ENCODE assay signal across 26 mouse cellular contexts in the genomic region with DNA sequence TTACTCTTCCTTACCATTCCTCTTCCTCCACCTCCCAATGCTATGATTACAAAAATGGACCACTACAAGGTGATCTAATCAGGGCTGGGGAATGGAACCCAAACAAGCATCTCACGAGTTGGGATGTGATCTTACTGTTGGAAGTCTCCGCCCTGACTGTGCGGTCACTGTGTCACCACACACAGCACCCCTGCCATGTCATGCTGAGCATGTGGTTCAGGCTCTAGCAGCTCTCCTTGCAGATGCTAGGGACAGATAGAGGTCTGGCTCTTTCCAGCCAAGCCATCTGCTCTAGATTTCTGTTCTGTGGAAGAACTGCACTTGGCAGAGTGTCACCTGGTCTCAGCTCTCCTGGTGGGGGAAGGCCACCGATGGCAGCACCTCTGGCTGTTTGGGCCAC.
"Had no signal": no experiment of that assay in that cellular context is flagged by ENCODE, and none has a peak within 500 bp of the region (broad histone marks: within the 10 kb centered on the region; RNA-seq: fewer than 3 reads in every experiment).

No protein-coding gene starts in this region.

- H3K27me3 ChIP-seq: heart, embryonic 13.5 days; heart, embryonic 15.5 days; hindbrain, embryonic 12.5 days; intestine, embryonic 15.5 days; limb, embryonic 13.5 days; limb, embryonic 15.5 days had no signal

- H3K9ac ChIP-seq: heart, embryonic 13.5 days; heart, embryonic 15.5 days; hindbrain, embryonic 12.5 days; hindbrain, embryonic 14.5 days; intestine, embryonic 15.5 days; limb, embryonic 13.5 days; limb, embryonic 15.5 days had no signal

- H3K4me3 ChIP-seq: heart, adult 2 months; heart, embryonic 13.5 days; heart, embryonic 15.5 days; hindbrain, embryonic 10.5 days; hindbrain, embryonic 12.5 days; intestine, embryonic 15.5 days; limb, embryonic 13.5 days; limb, embryonic 15.5 days had no signal

- H3K9me3 ChIP-seq: heart, embryonic 15.5 days; hindbrain, embryonic 12.5 days; intestine, embryonic 15.5 days; limb, embryonic 13.5 days; limb, embryonic 15.5 days had no signal

- H3K27ac ChIP-seq: heart, adult 2 months; heart, embryonic 13.5 days; heart, embryonic 15.5 days; hindbrain, embryonic 10.5 days; hindbrain, embryonic 12.5 days; hindbrain, embryonic 14.5 days; intestine, embryonic 15.5 days; kidney, postnatal 0 days; limb, embryonic 13.5 days; limb, embryonic 15.5 days had no signal

- H3K4me2 ChIP-seq: heart, embryonic 11.5 days; heart, embryonic 13.5 days; heart, embryonic 15.5 days; hindbrain, embryonic 12.5 days; hindbrain, embryonic 14.5 days; intestine, embryonic 15.5 days; limb, embryonic 13.5 days; limb, embryonic 15.5 days had no signal

- H3K36me3 ChIP-seq: heart, embryonic 13.5 days; heart, embryonic 15.5 days; hindbrain, embryonic 10.5 days; hindbrain, embryonic 12.5 days; intestine, embryonic 15.5 days; limb, embryonic 13.5 days; limb, embryonic 15.5 days had no signal

- H3K4me1 ChIP-seq: heart, embryonic 13.5 days; heart, embryonic 15.5 days; hindbrain, embryonic 12.5 days; intestine, embryonic 15.5 days; limb, embryonic 13.5 days; limb, embryonic 15.5 days had no signal

- DNase-seq: gastrocnemius, postnatal 14 days; gastrocnemius, postnatal 36 days; heart, adult 11 months; heart, adult 2 months; heart, postnatal 14 days; heart, postnatal 36 days; kidney, adult 18-20 months; kidney, adult 8-10 months; kidney, postnatal 14 days; kidney, postnatal 36 days; layer of hippocampus, adult 9-11 months; layer of hippocampus, postnatal 36 days; left cerebral cortex, postnatal 4 days had no signal

- ATAC-seq: hindbrain, embryonic 16.5 days; inflammation-experienced regulatory T-cells, adult 6 months; intestine, embryonic 15.5 days; intestine, postnatal 0 days had no signal
